15 mouse cellular contexts compared by ENCODE assay signal in the genomic region with DNA sequence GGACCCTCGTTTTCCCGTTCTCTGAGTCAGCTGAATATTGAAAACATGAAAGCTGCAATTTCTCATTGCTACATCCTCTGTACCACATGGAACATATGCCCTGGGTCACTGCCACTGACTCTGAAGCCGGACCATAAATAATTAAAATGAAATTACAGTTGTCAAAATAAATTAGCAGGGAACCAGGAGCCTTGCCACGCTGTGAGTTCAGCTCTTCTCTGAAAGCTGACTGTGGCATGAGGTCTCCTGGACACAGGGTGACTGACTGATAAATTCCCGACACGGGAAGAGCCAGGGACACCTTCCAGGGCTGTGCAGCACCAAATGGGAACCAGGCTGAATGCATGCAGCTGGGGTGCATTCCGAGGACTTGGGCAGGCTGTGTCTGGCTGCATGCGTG. TPM values are rescaled to one million over a fixed set of nuclear protein-coding genes. Genes with fewer than 3 reads are reported as not detected.
DNase-seq lines count a peak whose midpoint lies in the region; ATAC-seq lines count a peak whose summit lies in the region.
"Had no signal": no experiment of that assay in that cellular context is flagged by ENCODE, and none has a peak within 500 bp of the region (broad histone marks: within the 10 kb centered on the region; RNA-seq: fewer than 3 reads in every experiment).

No protein-coding gene starts in this region.

- H3K27me3 ChIP-seq in heart, embryonic 10.5 days (ENCODE audit: insufficient read depth, poor library complexity, severe bottlenecking) = no peaks in the 10 kb centered on the region
- H3K27me3 ChIP-seq in forebrain, embryonic 10.5 days (ENCODE audit: poor library complexity, severe bottlenecking) = no peaks in the 10 kb centered on the region; the same call in 1 of the 2 replicates
- no peaks in the 10 kb centered on the region for H3K27me3 ChIP-seq in hindbrain, embryonic 16.5 days (replicated peaks; ENCODE audit: control insufficient read depth, insufficient read depth, low read length)
- no peaks in the 10 kb centered on the region for H3K27me3 ChIP-seq in neural tube, embryonic 12.5 days (replicated peaks)
- H3K27me3 ChIP-seq: liver, embryonic 15.5 days; Patski had no signal

- no peaks in the 10 kb centered on the region for H3K36me3 ChIP-seq in heart, embryonic 10.5 days
- H3K36me3 ChIP-seq in forebrain, embryonic 10.5 days (replicated peaks) = peaks cover 13% of the 10 kb centered on the region
- no peaks in the 10 kb centered on the region for H3K36me3 ChIP-seq in hindbrain, embryonic 16.5 days (ENCODE audit: control insufficient read depth, insufficient read depth, low read length)
- no peaks in the 10 kb centered on the region; the same call in 1 of the 2 replicates for H3K36me3 ChIP-seq in neural tube, embryonic 12.5 days
- H3K36me3 ChIP-seq: liver, embryonic 15.5 days had no signal

- peak overlapping the region; percentile 84 for H3K27ac ChIP-seq in heart, embryonic 10.5 days
- peak overlapping the region; percentile 86 for H3K27ac ChIP-seq in forebrain, embryonic 10.5 days
- H3K27ac ChIP-seq in hindbrain, embryonic 16.5 days (ENCODE audit: low read depth, low read length) = peak overlapping the region; percentile 70
- H3K27ac ChIP-seq in neural tube, embryonic 12.5 days = peak overlapping the region; percentile 54; the same call in 1 of the 2 replicates
- H3K27ac ChIP-seq: liver, embryonic 15.5 days had no signal

- DNase-seq in heart, embryonic 10.5 days (ENCODE audit: low spot score) = no peak
- no peak for DNase-seq in heart, postnatal 14 days
- DNase-seq in forebrain, embryonic 10.5 days (ENCODE audit: extremely low spot score, low spot score) = no peak
- no peak for DNase-seq in layer of hippocampus, adult 9-10 months (ENCODE audit: low spot score)
- no peak for DNase-seq in urinary bladder, postnatal 36 days (ENCODE audit: low spot score in 2 of 2)
- DNase-seq in thymus, postnatal 25 days = no peak
- DNase-seq: adrenal gland, postnatal 25 days; heart, adult 18-20 months; kidney, adult 11 months; layer of hippocampus, postnatal 36 days had no signal

- H3K9ac ChIP-seq in hindbrain, embryonic 16.5 days (ENCODE audit: low read depth, low read length) = peak overlapping the region; percentile 46
- no peak overlapping the region for H3K9ac ChIP-seq in neural tube, embryonic 12.5 days
- H3K9ac ChIP-seq: liver, embryonic 15.5 days had no signal

- no peak overlapping the region for H3K4me3 ChIP-seq in heart, embryonic 10.5 days
- no peak overlapping the region for H3K4me3 ChIP-seq in forebrain, embryonic 10.5 days
- H3K4me3 ChIP-seq in hindbrain, embryonic 16.5 days (ENCODE audit: low read length) = no peak overlapping the region
- no peak overlapping the region for H3K4me3 ChIP-seq in neural tube, embryonic 12.5 days
- H3K4me3 ChIP-seq: liver, embryonic 15.5 days; megakaryocyte, embryonic 14.5 days had no signal

- no peak overlapping the region for H3K4me2 ChIP-seq in hindbrain, embryonic 16.5 days (ENCODE audit: low read length)
- no peak overlapping the region for H3K4me2 ChIP-seq in neural tube, embryonic 12.5 days (replicated peaks)
- H3K4me2 ChIP-seq: liver, embryonic 15.5 days had no signal

- 45% methylated on average over 8 of the region's 8 CpGs for WGBS in heart, embryonic 10.5 days
- 62% methylated on average over 8 of the region's 8 CpGs for WGBS in forebrain, embryonic 10.5 days
- 30% methylated on average over 8 of the region's 8 CpGs for WGBS in hindbrain, embryonic 16.5 days
- 35% methylated on average over 8 of the region's 8 CpGs for WGBS in neural tube, embryonic 12.5 days

- 0 out of 2 replicates have a peak, but pooled peaks have one; percentile 2 for ATAC-seq in hindbrain, embryonic 16.5 days
- no peak for ATAC-seq in neural tube, embryonic 12.5 days (ENCODE audit: low FRiP score, low read depth)
- ATAC-seq: Patski had no signal

- no peaks in the 10 kb centered on the region for H3K9me3 ChIP-seq in heart, embryonic 10.5 days
- no peaks in the 10 kb centered on the region for H3K9me3 ChIP-seq in forebrain, embryonic 10.5 days
- no peaks in the 10 kb centered on the region for H3K9me3 ChIP-seq in hindbrain, embryonic 16.5 days (ENCODE audit: control insufficient read depth, low read length)
- H3K9me3 ChIP-seq in neural tube, embryonic 12.5 days = no peaks in the 10 kb centered on the region
- H3K9me3 ChIP-seq: liver, embryonic 15.5 days; megakaryocyte, embryonic 14.5 days had no signal

- H3K4me1 ChIP-seq in heart, embryonic 10.5 days = peaks cover 97% of the 10 kb centered on the region
- H3K4me1 ChIP-seq in forebrain, embryonic 10.5 days = peaks cover 100% of the 10 kb centered on the region
- peaks cover 48% of the 10 kb centered on the region for H3K4me1 ChIP-seq in hindbrain, embryonic 16.5 days (ENCODE audit: control insufficient read depth, insufficient read depth, low read depth, low read length)
- H3K4me1 ChIP-seq in neural tube, embryonic 12.5 days = peaks cover 92% of the 10 kb centered on the region
- H3K4me1 ChIP-seq: liver, embryonic 15.5 days had no signal

- intact Hi-C loops in heart, postnatal 14 days (cut with DNase I) = no loop called here

RNA-seq across cellular contexts. Expression of gene Tspan18, which starts 48.5 kb away (rescaled TPM):
- polyA plus RNA-seq in heart, embryonic 10.5 days (2016; fragmentation: Nextera tagmentation; extraction: Ambion mirVana) = 64.2 and 67.0 TPM in 2 replicates
- 10 to 100 TPM; 29.9 to 32.7 TPM for total RNA-seq in heart, postnatal 14 days (2021)
- polyA plus RNA-seq in forebrain, embryonic 10.5 days (2016; fragmentation: Nextera tagmentation; extraction: Ambion mirVana) = 30.1 and 31.4 TPM in 2 replicates
- 15.7 and 24.2 TPM in 2 replicates for polyA plus RNA-seq in hindbrain, embryonic 16.5 days (2015; fragmentation: Nextera tagmentation; extraction: Ambion mirVana)
- polyA plus RNA-seq in neural tube, embryonic 12.5 days (2016; fragmentation: Nextera tagmentation; extraction: Ambion mirVana) = 50.7 and 53.9 TPM in 2 replicates
